Mouse (Mus musculus) embryonic stem cell, embryonic (primary cell): ENCODE data around the gene Ddx1.
"Not testable (repeated sequence)": the region's sequence is repeated elsewhere in the genome, so short reads cannot be mapped to it uniquely, and the experiment has no call there.

Experiments used
- CTCF ChIA-PET, 4 experiments: fragments of 300-600 bp in 2 of 4; fragments of 350-600 bp in 2 of 4; sonication (Branson Sonifier 250); formaldehyde crosslinking; loops; one replicate each; lab custom pipeline; 2022; ENCODE audit warnings: inconsistent platforms in 2 of 4; lab: Charles Lee
- POLR2A ChIA-PET, 4 experiments: fragments of 300-600 bp in 2 of 4; fragments of 350-600 bp in 2 of 4; sonication (Branson Sonifier 250); formaldehyde crosslinking; loops; one replicate each; lab custom pipeline; 2022; ENCODE audit warnings: antibody characterized with exemption in 4 of 4, inconsistent platforms in 1 of 4; lab: Charles Lee

Ddx1 gene

DNA sequence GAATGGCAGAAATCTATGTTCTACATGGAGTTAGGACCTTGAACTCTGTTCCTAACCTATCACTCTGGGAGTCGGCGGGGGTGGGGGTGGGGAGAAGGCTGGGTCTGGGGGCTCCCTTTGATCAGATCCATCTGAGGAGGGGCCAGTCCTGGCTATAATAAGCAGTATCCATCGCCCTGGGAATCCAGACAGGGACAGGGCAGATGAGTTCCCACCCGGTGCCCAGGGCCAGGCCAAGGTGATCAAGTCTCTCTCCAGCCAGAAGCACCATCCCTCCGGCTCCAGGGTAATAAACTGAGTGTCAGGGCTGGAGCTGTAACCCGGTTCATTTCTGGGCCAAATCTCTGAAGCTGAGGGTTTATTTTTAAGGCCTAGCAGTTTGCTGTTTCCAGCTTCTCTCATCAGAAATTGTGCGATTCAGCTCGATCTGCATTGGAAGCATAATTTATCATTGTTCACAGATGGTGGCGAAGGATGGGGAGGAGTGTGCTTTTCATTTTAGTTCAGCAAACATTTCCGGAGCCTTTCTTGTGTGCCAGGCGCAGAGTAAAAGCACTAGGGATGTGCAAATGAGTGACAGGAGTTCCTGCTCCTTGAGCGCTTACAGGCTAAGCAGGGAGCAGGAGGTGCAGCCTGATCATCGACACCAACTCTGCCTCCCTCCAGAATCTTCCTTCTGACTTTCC is 39.2 kb downstream of the Ddx1 start:
- POLR2A ChIA-PET: no interaction called here
- CTCF ChIA-PET: interaction anchor here in 1 of 4 experiments (2.7 kb wide), 1 partner anchor 789 kb away, joined by 7 read pairs; no protein-coding TSS in a partner anchor

GRCm38 (mm10) chr12:13208983-13209451 is 40.0 kb downstream of the Ddx1 start:
- CTCF ChIA-PET: interaction anchor here in 2 of 4 experiments (1.4 to 2.7 kb wide), 2 partner anchors 788 kb away, joined by 3 to 7 read pairs; no protein-coding TSS in a partner anchor
- POLR2A ChIA-PET: interaction anchor here in 1 of 4 experiments (2.5 kb wide), 1 partner anchor 40 kb away, joined by 8 read pairs; the partner anchor contains the start of gene Ddx1

DNA sequence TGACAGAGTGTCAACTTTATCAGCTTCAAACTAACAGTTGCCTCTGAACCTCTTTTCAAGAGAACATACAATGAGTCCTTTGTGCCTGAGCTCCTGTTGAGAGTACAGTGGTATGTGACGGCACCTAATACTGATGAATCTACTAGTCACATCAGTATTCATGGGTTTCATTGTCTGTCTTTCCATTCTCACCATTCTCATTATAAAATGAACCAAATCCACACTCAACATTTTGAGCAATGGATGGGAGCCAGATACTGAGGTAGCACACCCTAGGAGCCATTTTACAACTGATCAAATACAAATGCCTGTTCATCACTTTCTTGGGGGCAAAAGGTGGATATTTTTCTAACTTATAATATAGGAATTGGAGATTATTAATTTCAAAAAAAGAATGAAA is 40.5 kb downstream of the Ddx1 start:
- ChIA-PET POLR2A (interaction anchor here in 2 of 4 experiments (0.9 to 2.5 kb wide), 3 partner anchors 41 to 469 kb away, joined by 3 to 8 read pairs (median 4); partner anchors contain the start of gene Ddx1 (in 1 of the 2)), CTCF (interaction anchor here in 3 of 4 experiments (0.8 to 2.7 kb wide), 3 partner anchors 787 to 788 kb away, joined by 3 to 7 read pairs (median 3); no protein-coding TSS in a partner anchor)

DNA sequence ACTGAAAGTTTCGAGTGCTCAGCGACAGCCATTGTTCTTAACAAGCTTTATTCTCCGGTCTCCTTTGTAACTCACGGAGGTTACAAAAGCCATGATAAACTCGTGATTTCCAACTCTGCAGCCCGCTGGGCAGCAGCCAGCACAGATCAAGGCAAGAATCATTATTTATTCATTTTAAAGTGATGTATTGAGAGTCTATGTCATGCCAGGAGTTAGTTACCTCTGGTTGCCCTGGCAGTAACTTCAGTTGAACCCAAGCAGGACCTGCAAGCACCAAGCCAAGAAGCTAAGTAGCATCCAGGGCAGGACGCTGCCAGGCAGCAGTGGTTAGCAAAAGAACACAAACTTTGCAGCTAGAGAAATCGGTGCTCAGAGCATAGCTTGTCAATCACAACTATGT is 41.9 kb downstream of the Ddx1 start:
- POLR2A ChIA-PET: interaction anchor here in 3 of 4 experiments (0.6 to 2.5 kb wide), 6 partner anchors 11 to 768 kb away, joined by 3 to 8 read pairs (median 4); partner anchors contain the start of gene Ddx1 (in 1 of the 3)
- CTCF ChIA-PET: interaction anchor here (0.6 to 2.7 kb wide), 6 partner anchors 10 to 786 kb away, joined by 3 to 7 read pairs (median 4); no protein-coding TSS in a partner anchor

- POLR2A ChIA-PET: no interaction called here
- CTCF ChIA-PET: interaction anchor here in 1 of 4 experiments (0.5 to 0.6 kb wide), 2 partner anchors 10 to 729 kb away, joined by 3 to 5 read pairs; no protein-coding TSS in a partner anchor
These were observed 43.3 kb downstream of the Ddx1 start for GRCm38 (mm10) chr12:13205733-13206132.

DNA sequence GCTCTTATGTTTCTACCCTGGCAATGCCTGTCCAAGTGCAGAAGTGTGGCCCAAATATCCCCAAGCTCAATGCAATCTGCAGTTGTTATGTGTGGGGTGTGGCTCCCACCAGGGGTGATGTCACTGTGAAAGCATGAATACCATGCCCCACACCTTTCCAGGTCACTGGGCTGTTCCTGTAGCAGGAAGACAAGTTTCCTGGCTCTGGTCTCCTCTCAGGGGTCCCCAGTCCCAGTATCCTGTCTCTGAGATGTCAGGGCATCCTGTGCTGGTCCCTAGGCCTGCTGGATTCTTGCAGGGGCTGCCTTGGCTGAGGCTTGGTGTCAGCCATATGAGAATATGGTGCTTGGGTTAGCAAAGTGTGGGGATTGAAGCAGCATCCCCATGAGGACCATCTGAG is 46.7 kb downstream of the Ddx1 start:
- ChIA-PET POLR2A (no interaction called here), CTCF (no interaction called here)

- ChIA-PET CTCF (no interaction called here), POLR2A (interaction anchor here in 1 of 4 experiments (0.7 kb wide), 1 partner anchor 962 kb away, joined by 7 read pairs; no protein-coding TSS in a partner anchor)
These were observed 48.4 kb downstream of the Ddx1 start for GRCm38 (mm10) chr12:13200576-13200975.

DNA sequence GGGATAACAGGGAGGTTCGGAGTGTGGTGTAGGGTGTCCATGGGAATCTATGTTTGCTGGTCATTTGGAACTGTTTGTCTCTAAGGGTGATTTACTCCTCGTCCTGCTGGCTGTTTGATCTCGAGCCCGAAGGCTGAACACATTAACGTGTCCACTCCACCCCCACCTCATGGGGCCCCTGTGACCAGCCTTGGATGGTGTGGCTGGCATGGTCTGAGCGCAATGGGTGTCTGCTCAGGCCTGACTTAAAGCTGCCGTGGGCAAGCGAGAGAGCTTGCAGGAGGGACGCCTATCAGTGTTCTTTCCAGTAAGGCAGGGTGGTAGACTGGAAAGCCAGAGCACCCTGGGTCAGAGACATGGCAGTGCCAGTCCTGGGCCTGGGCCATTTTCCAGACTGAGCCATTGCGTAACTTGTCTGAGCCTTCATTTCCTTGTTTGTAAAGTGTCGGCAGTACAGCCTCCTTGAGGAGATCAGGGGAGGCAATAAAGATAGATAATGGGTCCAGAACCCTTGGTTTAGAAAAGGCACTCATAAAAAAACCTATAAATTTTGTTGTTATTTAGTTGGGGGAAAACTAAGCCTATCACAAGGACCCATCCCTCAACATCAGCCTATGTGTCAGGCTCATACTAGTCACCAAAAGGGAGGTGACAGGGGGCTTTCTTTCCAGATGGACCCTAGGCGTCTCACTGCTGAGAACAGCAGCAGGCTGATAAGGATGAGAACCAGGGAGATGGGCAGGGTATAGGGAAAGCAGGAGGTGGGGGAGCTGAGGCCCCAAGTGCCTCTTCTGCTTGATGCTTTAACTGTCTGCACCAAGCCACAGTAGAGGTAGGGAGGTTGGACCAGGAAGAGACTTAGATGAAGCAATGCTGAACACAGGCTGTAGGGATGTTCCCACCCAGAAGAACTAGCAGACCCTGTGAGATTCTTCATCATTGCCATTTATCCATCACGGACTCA is 49.4 kb downstream of the Ddx1 start:
- POLR2A ChIA-PET: no interaction called here
- CTCF ChIA-PET: no interaction called here

GRCm38 (mm10) chr12:13198157-13198556 is 50.9 kb downstream of the Ddx1 start:
- POLR2A ChIA-PET: no interaction called here
- CTCF ChIA-PET: no interaction called here

- CTCF ChIA-PET: interaction anchor here in 1 of 4 experiments (0.7 kb wide), 1 partner anchor 10 kb away, joined by 5 read pairs; no protein-coding TSS in a partner anchor
- POLR2A ChIA-PET: interaction anchor here in 1 of 4 experiments (1.5 kb wide), 1 partner anchor 11 kb away, joined by 3 read pairs; no protein-coding TSS in a partner anchor
These were observed 52.9 kb downstream of the Ddx1 start for GRCm38 (mm10) chr12:13196146-13196545.

GRCm38 (mm10) chr12:13195506-13195905 is 53.5 kb downstream of the Ddx1 start:
- ChIA-PET POLR2A (interaction anchor here in 2 of 4 experiments (1.0 to 1.5 kb wide), 2 partner anchors 10 to 12 kb away, joined by 3 read pairs; no protein-coding TSS in a partner anchor), CTCF (no interaction called here)

DNA sequence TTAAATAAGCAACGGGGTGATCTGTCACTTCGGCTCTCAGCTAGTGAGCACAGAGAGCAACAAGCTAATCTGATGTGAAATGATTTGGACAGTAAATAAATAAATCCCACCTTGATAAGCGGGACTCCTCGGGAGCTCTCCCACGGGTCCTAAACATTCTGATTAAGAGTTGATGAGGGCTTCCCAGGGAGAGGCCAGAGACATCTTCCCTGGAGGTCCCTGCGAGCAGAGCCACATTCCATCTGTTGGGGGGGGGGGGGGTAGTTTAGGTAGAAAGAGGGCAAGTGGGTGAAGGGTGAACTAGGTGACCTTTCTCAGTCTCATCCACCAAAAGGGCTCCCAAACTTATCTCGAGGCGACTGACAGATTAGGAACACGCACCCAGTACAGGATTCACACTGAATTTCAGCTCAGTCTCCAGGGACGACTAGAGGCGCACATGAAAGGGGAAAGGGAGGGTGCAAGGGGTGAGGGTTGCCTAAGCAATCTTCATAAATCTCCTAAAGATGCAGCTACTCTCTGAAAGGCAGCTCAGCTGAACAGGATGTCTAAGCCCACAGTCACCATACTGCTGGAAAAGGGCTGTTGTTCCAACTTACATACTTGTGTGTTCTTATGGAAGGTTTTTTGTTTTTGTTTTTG is 60.8 kb downstream of the Ddx1 start:
- ChIA-PET CTCF (no interaction called here), POLR2A (interaction anchor here in 2 of 4 experiments (0.6 kb wide), 2 partner anchors 13 to 604 kb away, joined by 3 to 4 read pairs; no protein-coding TSS in a partner anchor)

DNA sequence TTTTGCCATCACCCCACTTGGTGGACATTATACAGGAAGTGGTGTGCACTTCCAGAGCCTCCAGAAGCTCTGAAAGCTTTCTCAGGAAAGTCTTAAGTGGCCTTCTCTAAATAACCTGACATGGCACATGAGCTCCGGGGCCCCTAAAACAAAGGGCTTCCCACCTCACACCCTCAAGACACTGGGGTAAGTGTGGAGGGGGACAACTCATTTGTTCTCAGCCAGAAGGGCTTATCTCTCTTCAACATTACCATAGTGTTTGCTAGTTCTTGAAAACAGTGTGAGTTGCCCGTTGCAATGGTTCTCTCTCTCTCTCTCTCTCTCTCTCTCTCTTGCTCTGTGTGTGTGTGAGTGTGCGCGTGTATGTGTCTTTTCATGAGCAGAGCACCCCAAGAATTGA is 62.8 kb downstream of the Ddx1 start:
- ChIA-PET POLR2A (interaction anchor here in 1 of 4 experiments (0.6 to 0.7 kb wide), 2 partner anchors 81 to 814 kb away, joined by 3 read pairs; no protein-coding TSS in a partner anchor), CTCF (interaction anchor here in 1 of 4 experiments (0.6 kb wide), 1 partner anchor 657 kb away, joined by 3 read pairs; no protein-coding TSS in a partner anchor)

DNA sequence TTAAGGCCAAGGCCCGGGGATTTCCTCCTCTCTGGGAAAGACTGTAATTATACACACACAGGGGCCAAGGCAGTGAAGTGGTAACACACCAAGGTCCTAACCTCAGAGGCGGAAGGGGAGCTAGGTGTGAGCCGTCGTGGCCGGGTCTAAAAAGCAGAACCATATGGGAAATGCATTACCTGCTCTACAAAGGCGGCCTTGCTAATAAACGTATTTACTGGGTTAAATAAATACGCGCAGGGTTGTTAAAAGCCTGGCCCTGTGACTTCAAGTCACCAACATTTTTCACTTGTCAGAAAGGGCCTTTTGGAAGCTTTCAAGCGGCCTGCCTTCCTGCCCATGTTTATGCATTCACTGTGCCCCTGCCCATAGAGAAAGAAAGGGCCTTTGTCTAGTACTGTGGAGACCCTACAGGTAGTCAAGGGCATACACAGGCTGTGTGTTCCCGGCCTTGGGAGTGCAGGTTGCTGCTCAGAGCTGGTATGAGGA is 64.1 kb downstream of the Ddx1 start:
- ChIA-PET POLR2A (interaction anchor here in 1 of 4 experiments (0.9 kb wide), 1 partner anchor 11 kb away, joined by 3 read pairs; no protein-coding TSS in a partner anchor), CTCF (no interaction called here)

- POLR2A ChIA-PET, CTCF ChIA-PET: not testable (repeated sequence)
These were observed 64.9 kb downstream of the Ddx1 start for GRCm38 (mm10) chr12:13184136-13184535.

- ChIA-PET POLR2A (no interaction called here), CTCF (no interaction called here)
These were observed 66.8 kb downstream of the Ddx1 start for GRCm38 (mm10) chr12:13182220-13182619.

- CTCF ChIA-PET: no interaction called here
- POLR2A ChIA-PET: no interaction called here
These were observed 67.3 kb downstream of the Ddx1 start for GRCm38 (mm10) chr12:13181721-13182120.
